Mouse (Mus musculus) heart, adult 2 months (tissue): Measurements from ENCODE around the gene Anapc13. TPM values are rescaled to one million over a fixed set of nuclear protein-coding genes. Genes with fewer than 3 reads are reported as not detected.

Experiments
- DNase-seq, 2 experiments: peaks; one replicate each; pipeline ENCODE4 v3.0.0; 2021
- H3K27ac ChIP-seq: fragments of 200-600 bp; 2 replicates; pipeline ENCODE4 v1.8.1; 2022
- H3K27me3 ChIP-seq: fragments of 200-500 bp; 2 replicates; pipeline ENCODE4 v1.6.1; 2012; ENCODE audit warnings: mild to moderate bottlenecking, low read length, inconsistent platforms, mixed read lengths; ENCODE audit not compliant: control insufficient read depth, insufficient read depth
- H3K36me3 ChIP-seq: fragments of 200-500 bp; 2 replicates; pipeline ENCODE4 v1.6.1; 2012; ENCODE audit warnings: low read length, inconsistent platforms; ENCODE audit not compliant: control insufficient read depth, insufficient read depth
- H3K4me1 ChIP-seq: fragments of 200-500 bp; 2 replicates; pipeline ENCODE4 v1.6.1; 2011; ENCODE audit warnings: low read length; ENCODE audit not compliant: control insufficient read depth, insufficient read depth
- H3K4me3 ChIP-seq: fragments of 200-600 bp; 2 replicates; pipeline ENCODE4 v1.8.1; 2022
- H3K79me2 ChIP-seq: fragments of 200-500 bp; replicated peaks from 2 replicates; pipeline ENCODE4 v1.6.1; 2012; ENCODE audit warnings: mild to moderate bottlenecking, inconsistent platforms, low read length, moderate library complexity, mixed read lengths; ENCODE audit not compliant: control insufficient read depth, insufficient read depth
- H3K9ac ChIP-seq: fragments of 200-500 bp; 2 replicates; pipeline ENCODE4 v1.6.1; 2012; ENCODE audit warnings: low read depth, mild to moderate bottlenecking, control low read depth, inconsistent platforms, low read length, mixed read lengths
- CTCF ChIP-seq: fragments of 200-600 bp; IDR thresholded peaks from 2 replicates; pipeline ENCODE4 v1.8.1; 2022; ENCODE audit warnings: antibody characterized with exemption, mild to moderate bottlenecking, moderate library complexity
- EP300 ChIP-seq: fragments of 200-500 bp; IDR thresholded peaks from 2 replicates; pipeline ENCODE4 v1.6.1; 2011; ENCODE audit warnings: low read depth, low read length, control low read depth; ENCODE audit not compliant: insufficient read depth
- POLR2A ChIP-seq: fragments of 200-500 bp; IDR thresholded peaks from 2 replicates; pipeline ENCODE4 v1.6.1; 2011; ENCODE audit warnings: mild to moderate bottlenecking, low read depth, low read length, control low read depth; ENCODE audit not compliant: insufficient read depth
- WGBS: fragments of 180-500 bp; shearing (Covaris S2); methylation state at CpG from one replicate; pipeline ENCODE4 v1.1.7; 2018; 5-methylcytosine and 5-hydroxymethylcytosine counted together
- intact Hi-C: fragments of 180-260 bp; cut with DNase I; formaldehyde crosslinking; loops from one replicate; pipeline ENCODE4 v1.15.1; 2025
- polyA plus RNA-seq: library from polyadenylated mRNA; depleted of rRNA; stranded (reverse); fragments of >200 nt; gene quantifications from 2 replicates; pipeline ENCODE4 v1.2.3, GENCODE M21; 2012
- total RNA-seq, 2 experiments: library from RNA; stranded (reverse); gene quantifications; 2 replicates each; pipeline ENCODE4 v1.2.3; 2021

Gene Anapc13
- total and polyA plus RNA-seq, 3 experiments, result 128 to 384 (median 344) TPM

- whole genome bisulfite sequencing, result 43% methylated on average over 6 of the region's 6 CpGs
- Histone ChIP-seq H3K36me3 (no peaks in the 10 kb centered on the region), H3K27me3 (no peaks in the 10 kb centered on the region), H3K79me2 (no peaks in the 10 kb centered on the region), H3K9ac (no peak overlapping the region), H3K4me1 (peaks cover 5% of the 10 kb centered on the region), H3K4me3 (no peak overlapping the region), H3K27ac (no peak overlapping the region)
- TF ChIP-seq EP300 (no peak), POLR2A (no peak), CTCF (no peak)
- intact Hi-C loops, result loop anchor here (5.0 kb wide), 1 partner anchor 46 kb away; no protein-coding TSS in a partner anchor
- peak in 1 of 2 experiments; percentile 18 for DNase-seq
Measured at GRCm38 (mm10) chr9:102641531-102641930, 15.4 kb downstream of the Anapc13 start.

DNA sequence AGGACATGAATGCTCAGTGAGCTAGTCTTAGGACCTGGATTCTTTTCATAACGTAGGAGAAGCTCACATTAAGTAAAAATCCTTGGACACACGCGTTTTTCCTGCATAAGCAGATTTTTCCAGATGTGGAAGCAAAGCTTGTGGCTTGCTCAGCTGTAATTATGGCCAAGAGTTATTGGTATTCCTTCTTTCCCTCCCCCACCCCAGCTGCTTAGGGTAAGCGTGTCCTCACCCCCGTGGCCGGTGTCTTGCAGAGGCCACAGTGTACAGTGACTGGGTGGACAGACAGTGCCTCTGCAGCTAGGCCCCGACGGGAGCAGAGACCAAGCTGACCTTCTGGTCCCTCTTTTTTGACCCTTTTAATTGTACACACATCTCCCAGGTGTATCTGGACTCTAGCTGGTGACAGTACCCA is 17.0 kb downstream of the Anapc13 start:
- intact Hi-C loops, result loop anchor here (5.0 kb wide), 1 partner anchor 44 kb away; no protein-coding TSS in a partner anchor
- no peaks in the 10 kb centered on the region for H3K79me2 ChIP-seq
- TF ChIP-seq CTCF, result no peak
- TF ChIP-seq POLR2A, result no peak
- TF ChIP-seq EP300, result no peak
- H3K4me1 ChIP-seq, result peaks cover 5% of the 10 kb centered on the region
- peak overlapping the region; percentile 71 for H3K27ac ChIP-seq
- H3K9ac ChIP-seq, result no peak overlapping the region
- peak in 1 of 2 experiments; percentile 35 for DNase-seq
- no peak overlapping the region for H3K4me3 ChIP-seq
- H3K36me3 ChIP-seq, result no peaks in the 10 kb centered on the region
- no peaks in the 10 kb centered on the region for H3K27me3 ChIP-seq
- WGBS, result 29% methylated on average over 8 of the region's 8 CpGs

GRCm38 (mm10) chr9:102643486-102644101 is 17.5 kb downstream of the Anapc13 start:
- TF ChIP-seq EP300 (0 out of 2 replicates have a peak, but pooled peaks have one; percentile 43), POLR2A (no peak)
- peak overlapping the region; percentile 71 for H3K27ac ChIP-seq
- peaks cover 5% of the 10 kb centered on the region for H3K4me1 ChIP-seq
- intact Hi-C loops, result loop anchor here (5.0 kb wide), 1 partner anchor 44 kb away; no protein-coding TSS in a partner anchor
- no peaks in the 10 kb centered on the region for H3K36me3 ChIP-seq
- DNase-seq, result peak; percentile 77 to 83
- no peak overlapping the region for H3K9ac ChIP-seq
- H3K27me3 ChIP-seq, result no peaks in the 10 kb centered on the region
- WGBS, result 31% methylated on average over 10 of the region's 10 CpGs
- no peaks in the 10 kb centered on the region for H3K79me2 ChIP-seq
- H3K4me3 ChIP-seq, result no peak overlapping the region

DNA sequence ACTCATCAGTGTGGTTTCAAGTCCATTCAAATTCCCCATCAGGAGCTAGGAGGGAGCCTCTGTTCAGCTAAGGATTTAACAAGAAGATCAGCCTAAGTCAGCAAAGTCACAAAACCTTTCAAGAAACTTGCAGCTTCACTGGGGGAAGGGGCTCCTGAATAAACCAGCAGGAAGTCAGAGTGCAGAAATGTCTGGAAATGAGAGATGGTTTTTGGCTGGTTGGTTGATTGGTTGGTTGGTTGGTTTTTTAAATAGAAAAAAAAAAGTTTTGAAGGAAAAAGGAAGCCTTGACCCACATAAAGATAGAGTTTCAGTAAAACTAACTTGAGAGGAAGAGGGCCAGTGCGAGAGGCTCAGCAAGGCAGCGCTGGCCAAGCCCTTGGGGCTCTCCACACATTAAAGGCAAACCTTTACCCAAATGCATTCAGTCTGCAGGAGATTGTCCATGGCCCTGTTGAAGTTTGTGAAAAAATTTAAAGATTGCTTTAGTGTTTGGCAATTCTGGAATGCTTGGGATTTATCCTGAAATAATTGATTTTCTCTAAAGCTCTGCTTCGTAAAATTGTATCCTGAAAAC is 19.1 kb downstream of the Anapc13 start:
- 84% methylated on average over 3 of the region's 3 CpGs for WGBS
- H3K4me1 ChIP-seq, result peaks cover 7% of the 10 kb centered on the region
- H3K9ac ChIP-seq, result no peak overlapping the region
- H3K27ac ChIP-seq, result no peak overlapping the region; the same call in 1 of the 2 replicates
- H3K79me2 ChIP-seq, result no peaks in the 10 kb centered on the region
- H3K4me3 ChIP-seq, result no peak overlapping the region
- intact Hi-C loops, result no loop called here
- no peaks in the 10 kb centered on the region for H3K27me3 ChIP-seq
- DNase-seq, result no peak
- TF ChIP-seq EP300, result no peak
- no peaks in the 10 kb centered on the region for H3K36me3 ChIP-seq

DNA sequence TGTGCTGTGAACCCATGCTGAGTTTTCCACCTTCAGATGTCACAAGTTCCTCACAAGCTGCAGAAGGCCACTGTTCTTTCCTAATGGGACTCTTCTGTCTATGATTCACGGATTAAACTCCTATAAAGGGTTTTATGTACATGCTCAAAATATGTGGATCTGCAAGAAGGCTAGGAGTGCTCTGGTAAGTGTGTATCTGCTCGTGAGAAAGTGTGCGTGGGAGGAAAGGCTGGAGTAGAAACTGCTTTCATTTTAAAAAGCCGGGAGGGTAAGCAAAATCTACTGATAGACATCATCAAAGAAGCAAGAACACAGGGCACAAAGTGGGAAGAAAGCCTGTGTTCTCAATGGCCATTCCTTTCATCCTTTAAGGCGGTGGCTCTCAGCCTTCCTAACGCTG is 20.9 kb downstream of the Anapc13 start:
- TF ChIP-seq POLR2A, result no peak
- no peak for TF ChIP-seq CTCF
- no peaks in the 10 kb centered on the region for H3K27me3 ChIP-seq
- intact Hi-C loops, result no loop called here
- no peaks in the 10 kb centered on the region for H3K36me3 ChIP-seq
- H3K4me3 ChIP-seq, result no peak overlapping the region
- 76% methylated on average over 6 of the region's 6 CpGs for WGBS
- H3K9ac ChIP-seq, result no peak overlapping the region
- no peak overlapping the region for H3K27ac ChIP-seq
- DNase-seq, result no peak
- no peaks in the 10 kb centered on the region for H3K79me2 ChIP-seq
- H3K4me1 ChIP-seq, result peaks cover 7% of the 10 kb centered on the region

DNA sequence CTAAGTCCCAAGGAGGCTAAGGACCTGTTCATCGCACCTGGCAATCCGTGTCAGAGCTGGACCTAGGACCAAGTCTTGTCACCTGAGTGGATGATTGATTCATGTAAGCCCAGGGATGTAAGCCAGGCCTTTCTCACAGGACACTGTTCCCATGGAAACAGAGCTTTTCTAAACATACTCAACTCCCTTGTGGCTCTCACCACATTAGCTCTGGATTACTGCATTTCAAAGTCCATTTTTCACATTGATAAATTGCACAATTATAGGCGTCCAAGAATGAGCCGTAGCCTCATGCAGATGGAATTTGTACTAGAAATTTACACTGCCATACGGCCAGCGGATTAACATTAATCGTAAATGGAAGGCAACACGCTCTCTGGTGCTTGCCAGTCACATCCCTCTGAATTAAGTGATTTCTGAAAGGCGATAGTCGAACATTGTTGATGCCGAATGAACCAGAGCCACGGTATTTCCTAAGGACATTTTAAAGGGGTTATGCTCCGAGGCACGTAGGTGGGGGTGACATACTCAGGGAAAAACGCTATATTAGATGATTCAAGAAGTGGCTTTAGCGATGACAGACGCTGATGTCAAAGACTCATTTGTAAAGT is 23.9 kb downstream of the Anapc13 start:
- WGBS, result 70% methylated on average over 17 of the region's 17 CpGs
- intact Hi-C loops, result loop anchor here (5.0 kb wide), 1 partner anchor 42 kb away; no protein-coding TSS in a partner anchor
- peak in 1 of 2 experiments; percentile 24 for DNase-seq
- Histone ChIP-seq H3K27me3 (no peaks in the 10 kb centered on the region), H3K36me3 (no peaks in the 10 kb centered on the region), H3K4me1 (peaks cover 2% of the 10 kb centered on the region), H3K9ac (no peak overlapping the region), H3K79me2 (no peaks in the 10 kb centered on the region), H3K4me3 (no peak overlapping the region), H3K27ac (no peak overlapping the region)
- TF ChIP-seq EP300 (no peak), CTCF (no peak), POLR2A (no peak)
